Mouse (Mus musculus): ENCODE results near the gene Wdr46.
"Not testable (repeated sequence)": the region's sequence is repeated elsewhere in the genome, so short reads cannot be mapped to it uniquely, and the experiment has no call there.

Gene Wdr46

DNA sequence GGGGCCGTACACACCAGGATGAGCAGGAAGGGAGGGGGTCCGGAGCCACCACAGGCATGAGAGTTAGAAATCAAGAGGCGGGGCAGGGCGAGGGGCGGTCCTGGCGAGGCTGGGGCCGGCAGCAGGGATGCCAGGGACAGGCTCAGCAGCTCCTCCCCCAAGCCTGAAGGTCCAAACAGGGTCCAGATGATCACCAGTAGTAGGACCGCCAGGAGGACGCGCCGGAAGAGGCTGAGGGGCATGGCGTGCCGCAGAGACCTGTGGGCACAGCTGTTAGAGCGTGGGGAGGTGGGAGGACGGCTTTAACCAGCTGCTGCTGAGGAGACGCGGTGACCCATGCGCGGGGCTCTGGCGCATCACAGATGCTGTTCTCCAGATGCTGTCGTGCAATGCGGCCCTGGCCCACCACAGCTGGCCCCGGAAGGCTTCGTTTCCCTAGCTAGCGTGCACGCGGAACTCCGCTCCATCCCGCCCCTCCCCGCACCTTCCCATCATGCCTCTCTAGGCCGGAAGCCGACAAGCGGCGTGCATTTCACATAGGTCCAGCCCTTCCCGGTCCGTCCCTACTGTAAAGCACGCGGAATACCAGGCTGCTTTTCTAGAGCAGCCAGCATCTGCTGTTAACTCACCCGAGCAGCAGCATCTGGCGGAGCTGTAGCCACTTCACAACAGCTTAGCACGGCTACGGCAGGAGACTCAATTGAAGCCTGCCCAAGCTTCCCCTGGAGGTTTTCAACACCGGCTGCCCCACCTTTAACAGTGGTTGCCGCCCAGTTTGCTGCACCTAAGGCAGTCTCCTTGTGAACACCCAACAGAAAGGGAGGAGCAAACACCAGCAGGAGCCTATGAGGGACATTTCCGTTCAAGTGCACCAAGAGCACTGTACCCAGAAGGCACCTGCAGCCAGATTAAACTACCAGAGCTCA, 10.8 kb downstream of the Wdr46 start, which contains the start of gene B3galt4:
Gene B3galt4 (minus strand): TSS at position 468 of the 926 bp plus-strand sequence.
- in situ Hi-C loops (cut with MboI; ENCODE audit: low sequenced_read_pairs): no loop called here

DNA sequence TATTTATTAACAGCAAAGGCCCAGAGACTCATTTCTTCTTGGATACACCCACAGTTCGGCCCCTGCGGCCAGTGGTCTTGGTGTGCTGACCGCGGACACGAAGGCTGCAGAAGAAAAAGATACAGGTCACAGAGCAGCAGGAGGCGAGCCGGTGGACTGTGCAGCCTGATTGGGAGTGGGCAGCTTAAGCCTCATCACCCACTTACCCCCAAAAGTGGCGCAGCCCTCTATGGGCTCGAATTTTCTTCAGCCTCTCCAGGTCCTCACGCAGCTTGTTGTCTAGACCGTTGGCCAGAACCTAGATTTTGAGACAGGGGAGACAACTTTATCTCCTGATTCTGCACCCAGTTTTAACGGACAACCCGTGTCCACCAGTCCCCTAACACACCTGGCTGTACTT, 11.6 kb downstream of the Wdr46 start:
- in situ Hi-C loops (cut with MboI; ENCODE audit: low sequenced_read_pairs): not testable (repeated sequence)

DNA sequence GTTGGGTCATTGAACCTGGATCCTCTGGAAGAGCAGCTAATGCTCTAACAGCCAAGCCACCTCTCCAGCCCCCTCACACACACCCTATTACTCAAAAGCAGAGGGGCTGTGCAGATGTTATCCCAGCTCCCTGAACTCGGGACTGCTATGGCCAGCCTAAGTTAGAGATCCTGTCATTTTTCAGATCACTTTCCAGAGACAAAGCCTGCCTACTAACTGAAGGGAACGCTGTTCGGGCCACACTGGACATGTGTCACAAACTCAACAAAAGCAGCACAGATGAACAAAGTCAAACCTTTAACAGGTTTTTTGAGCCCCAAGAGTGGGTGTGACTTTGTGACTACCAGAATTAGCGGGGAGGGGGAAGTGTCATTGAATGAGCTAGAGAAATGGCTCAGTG, 12.4 kb downstream of the Wdr46 start:
- in situ Hi-C loops (cut with MboI; ENCODE audit: low sequenced_read_pairs): no loop called here

DNA sequence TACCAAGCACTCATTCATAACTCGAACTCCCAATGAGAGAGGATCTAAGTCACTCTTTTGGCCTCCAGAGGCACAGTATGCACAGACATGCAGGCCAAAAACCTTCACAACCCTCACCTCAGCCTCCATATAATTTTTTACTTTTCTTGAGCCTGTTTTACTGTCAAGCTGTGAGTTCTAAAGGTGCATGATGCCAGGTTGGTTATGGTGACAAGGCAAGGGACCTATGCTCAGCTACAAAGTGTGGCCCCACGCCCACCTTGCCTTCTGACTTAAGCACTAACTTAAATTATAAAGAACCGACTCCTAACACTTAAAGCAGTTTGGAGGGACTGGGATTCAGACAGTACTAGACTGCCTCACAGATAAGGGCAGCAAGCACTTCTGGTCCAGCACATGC, 12.8 kb downstream of the Wdr46 start:
- in situ Hi-C loops (cut with MboI; ENCODE audit: low sequenced_read_pairs): no loop called here

DNA sequence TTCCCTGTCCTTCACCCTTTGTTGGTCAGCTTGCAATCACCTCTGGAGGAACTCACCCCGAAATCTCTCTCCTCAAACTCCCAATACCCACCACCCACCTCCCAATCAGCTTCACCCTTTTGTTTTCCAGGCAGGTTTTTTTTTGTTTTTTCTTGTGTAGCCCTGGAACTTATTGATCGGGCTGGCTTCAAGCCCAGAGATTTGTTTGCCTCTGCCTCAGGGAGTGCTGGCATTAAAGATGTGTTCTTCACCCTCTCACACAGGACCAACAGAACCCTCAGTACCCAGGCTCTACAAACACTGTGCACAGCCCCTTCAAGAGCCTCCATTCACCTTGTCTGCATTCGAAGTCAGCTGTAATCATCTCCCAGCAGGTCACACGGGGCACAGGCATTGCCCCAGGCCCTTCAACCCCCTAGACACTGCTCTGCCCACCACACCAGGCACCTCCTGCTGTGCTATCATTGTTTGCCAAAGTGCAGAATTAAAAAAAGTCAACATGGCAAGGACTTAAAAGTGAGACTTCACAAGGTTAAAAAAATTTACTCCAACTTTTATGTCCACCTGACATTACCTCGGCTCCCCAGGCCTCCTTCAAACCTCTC, 13.6 kb downstream of the Wdr46 start:
- in situ Hi-C loops (cut with MboI; ENCODE audit: low sequenced_read_pairs): no loop called here

DNA sequence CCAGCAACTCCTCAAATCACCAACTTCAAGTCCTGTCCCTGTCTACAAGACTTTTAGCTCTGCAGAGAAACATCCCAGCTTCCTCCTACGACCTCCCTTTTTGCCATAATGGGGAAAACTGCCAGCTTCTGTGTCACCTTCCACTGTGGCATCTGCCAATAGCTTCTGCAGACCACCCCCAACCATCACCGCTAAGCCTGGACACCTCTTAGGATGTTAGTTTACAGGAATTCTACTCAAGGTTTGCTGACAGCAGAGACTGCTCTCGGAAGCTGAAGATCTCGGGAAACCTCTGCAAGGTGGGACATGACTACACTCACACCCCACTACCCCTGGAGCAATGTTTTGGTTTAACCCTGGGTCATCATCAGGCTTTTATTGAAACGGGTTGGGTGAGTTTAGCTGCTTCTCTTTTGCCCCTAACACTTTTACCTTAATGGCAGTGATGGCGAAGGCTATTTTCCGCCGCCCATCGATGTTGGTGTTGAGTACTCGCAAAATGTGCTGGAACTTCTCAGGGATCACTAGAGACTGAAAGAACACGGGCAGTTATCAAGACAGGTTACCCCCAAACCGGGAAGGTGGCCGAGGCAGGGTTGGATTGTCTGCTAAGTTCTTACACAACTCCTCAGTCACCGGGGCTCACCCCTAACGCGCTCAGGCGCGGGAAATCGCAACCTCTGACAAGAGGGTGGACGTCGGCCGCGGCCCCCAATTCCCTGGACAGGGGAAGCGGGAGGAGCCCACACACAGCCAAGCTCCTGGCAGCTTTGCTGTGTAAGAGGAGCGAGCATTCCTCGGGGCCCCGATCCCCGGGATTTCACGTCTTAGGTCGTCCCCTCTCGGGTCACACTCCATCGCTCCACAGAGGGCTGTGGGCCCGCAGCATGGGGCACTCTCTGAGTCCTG, 14.4 kb downstream of the Wdr46 start:
- in situ Hi-C loops (cut with MboI; ENCODE audit: low sequenced_read_pairs): no loop called here

DNA sequence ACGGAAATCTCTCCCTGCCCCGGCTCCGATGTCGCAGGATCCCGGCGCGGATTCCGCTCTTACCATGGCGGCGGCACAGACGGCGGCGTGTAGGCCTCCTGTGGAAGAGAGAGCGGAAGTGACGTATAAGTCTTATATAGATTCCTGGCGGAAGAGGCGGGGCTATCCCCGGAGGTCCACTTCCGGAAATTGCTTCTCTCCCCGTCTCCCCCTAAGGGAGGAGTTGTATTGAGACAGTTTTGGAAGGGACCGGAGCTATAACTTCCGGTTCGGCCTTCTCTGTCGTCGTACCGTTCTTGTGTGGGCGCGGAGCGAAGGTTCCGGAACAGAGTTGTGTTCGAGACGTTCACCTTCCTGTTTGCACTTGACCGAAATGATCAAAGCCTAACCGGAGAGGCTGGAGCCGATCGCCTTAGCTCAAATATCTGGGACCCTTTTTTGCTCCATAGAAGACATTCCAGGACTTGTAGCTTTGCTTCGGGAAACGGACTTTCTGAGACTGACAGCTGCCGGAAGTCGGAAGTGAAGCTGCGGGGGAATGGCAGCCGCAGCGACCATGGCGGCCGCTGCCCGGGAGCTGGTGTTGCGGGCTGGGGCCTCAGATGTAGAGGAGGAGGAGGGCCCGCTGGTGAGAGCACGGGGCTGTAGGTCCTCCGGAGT, 15.2 kb downstream of the Wdr46 start, which contains the start of the genes Vps52 and Rps18:
Gene Vps52 (plus strand): TSS at position 258 of the 660 bp plus-strand sequence.
Gene Rps18 (minus strand): TSS at position 447 of the 660 bp plus-strand sequence.
- in situ Hi-C loops (cut with MboI; ENCODE audit: low sequenced_read_pairs): no loop called here

DNA sequence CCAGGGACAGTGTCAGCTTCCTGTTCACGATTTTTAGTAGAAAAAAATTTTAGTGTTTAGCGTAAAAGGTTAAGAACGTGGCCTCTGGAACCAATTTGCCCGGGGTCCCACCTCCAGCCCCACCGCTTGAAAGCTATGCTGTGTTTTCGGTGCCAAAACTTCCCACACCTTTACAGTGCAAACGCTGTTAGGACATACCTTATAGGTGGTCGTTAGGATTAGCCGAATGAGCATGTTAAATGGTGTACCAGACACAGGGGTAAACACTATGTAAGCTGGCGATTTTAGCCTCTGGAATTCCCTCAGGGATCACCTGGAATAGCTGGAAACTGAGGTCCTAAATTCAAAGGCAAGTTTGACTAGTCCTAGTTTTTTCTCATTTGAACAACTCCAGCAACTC, 15.9 kb downstream of the Wdr46 start:
- in situ Hi-C loops (cut with MboI; ENCODE audit: low sequenced_read_pairs): no loop called here

DNA sequence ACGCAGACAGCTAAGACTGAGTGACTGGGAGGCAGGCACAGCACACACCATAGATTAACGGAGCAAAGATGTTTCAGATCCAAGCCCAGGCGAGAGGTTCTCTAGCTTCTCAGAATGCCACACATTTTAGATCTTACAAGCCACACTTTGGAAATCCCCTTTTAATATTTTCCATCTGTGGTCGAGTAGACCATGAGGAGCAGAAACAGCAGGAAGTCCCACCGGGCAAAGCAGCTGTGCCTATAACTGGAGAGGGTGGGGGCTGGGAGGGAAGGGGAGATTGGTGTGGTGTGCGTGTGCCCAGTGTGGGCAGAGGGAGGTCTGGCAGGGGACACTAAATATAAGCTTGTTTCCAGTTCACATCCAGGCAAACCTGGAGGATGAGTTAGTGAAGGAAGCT, 17.0 kb downstream of the Wdr46 start:
- in situ Hi-C loops (cut with MboI; ENCODE audit: low sequenced_read_pairs): no loop called here

DNA sequence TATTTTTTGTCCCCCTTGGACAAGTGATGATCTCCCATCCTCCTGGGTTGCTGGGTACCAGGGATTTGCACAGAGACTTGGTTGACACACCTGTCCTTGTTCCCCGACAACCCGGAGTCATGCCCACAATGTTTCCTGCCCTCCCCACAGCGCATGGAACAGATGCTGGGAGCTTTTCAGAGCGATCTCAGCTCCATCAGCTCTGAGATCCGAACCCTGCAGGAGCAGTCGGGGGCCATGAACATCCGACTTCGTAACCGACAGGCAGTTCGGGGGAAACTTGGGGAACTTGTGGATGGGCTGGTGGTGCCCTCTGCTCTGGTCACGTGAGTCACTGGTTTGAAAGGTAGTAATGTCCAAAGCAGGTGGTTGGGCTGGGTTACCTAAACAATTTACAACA, 18.0 kb downstream of the Wdr46 start:
- in situ Hi-C loops (cut with MboI; ENCODE audit: low sequenced_read_pairs): no loop called here

DNA sequence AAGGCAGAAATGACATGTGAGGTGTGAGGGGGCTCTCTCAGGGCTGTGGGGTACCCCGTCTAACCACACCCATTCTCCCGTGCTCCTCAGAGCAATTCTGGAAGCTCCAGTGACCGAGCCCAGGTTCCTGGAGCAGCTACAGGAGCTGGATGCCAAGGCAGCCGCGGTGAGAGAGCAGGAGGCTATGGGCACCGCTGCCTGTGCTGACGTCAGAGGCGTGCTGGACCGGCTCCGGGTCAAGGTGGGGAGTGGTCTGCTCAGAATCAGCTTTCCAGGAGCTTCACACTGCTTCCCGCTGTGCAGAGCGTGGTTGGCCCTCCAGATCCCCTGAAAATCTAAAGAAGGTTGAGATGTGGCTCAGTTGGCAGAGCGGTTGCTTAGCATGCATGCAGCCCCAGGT, 18.7 kb downstream of the Wdr46 start:
- in situ Hi-C loops (cut with MboI; ENCODE audit: low sequenced_read_pairs): no loop called here

DNA sequence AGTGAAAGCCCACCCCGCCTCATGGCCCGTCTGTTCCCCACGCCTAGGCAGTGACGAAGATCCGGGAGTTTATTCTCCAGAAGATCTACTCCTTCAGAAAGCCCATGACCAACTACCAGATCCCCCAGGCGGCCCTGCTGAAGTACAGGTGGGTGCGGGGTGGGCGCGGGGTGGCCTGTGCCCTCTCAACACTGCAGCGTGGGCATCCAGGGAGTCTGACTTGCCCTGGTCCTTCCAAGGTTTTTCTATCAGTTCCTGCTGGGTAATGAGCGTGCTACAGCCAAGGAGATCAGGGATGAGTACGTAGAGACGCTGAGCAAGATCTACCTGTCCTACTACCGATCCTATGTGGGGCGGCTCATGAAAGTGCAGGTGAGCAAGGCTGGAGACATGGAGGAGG, 19.5 kb downstream of the Wdr46 start:
- in situ Hi-C loops (cut with MboI; ENCODE audit: low sequenced_read_pairs): no loop called here

DNA sequence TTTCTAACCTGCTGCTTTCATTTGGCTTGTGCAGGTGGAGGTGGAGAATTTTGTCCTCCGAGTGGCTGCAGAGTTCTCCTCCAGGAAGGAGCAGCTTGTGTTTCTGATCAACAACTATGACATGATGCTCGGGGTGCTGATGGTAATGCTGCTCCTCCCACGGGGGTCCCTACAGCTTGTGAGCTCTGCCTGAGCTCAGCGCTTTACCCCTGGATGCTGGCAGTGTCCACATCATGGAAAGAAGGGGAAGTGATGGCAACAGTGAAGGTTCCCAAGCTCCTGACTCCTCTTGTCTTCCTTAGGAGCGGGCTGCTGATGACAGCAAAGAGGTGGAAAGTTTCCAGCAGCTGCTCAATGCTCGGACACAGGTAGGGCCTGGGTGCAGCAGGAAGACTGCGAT, 22.4 kb downstream of the Wdr46 start:
- in situ Hi-C loops (cut with MboI; ENCODE audit: low sequenced_read_pairs): no loop called here

DNA sequence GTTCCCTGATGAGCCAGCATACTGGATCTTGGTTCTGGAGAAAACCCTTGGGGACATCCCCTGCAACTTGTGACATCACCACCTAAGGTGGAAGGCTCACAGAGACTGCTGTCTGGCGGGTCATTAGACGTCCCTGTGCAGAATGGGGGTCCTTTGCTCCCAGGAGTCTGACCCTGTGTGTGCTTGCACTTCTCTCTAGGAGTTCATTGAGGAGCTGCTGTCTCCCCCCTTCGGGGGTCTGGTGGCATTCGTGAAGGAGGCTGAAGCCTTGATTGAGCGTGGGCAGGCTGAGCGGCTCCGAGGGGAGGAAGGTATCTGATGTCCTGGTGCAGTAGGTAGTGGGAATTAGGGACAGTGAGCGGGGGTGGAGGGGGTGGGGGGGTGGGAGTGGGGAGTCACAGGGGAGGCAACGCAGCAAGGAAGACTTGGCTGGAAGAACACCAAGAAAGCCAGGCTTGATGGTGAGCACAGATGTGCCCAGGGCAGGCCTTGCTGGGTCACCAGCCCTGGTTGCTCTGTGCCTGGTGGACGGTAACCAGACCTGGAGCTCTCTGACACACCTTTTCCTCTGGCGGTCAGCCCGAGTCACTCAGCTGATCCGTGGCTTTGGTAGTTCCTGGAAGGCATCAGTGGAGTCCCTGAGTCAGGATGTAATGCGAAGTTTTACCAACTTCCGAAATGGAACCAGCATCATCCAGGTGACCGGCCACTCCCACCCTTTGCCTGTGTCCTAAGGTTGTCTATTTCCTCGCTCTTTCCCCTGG, 24.8 kb downstream of the Wdr46 start:
- in situ Hi-C loops (cut with MboI; ENCODE audit: low sequenced_read_pairs): loop anchor here (5.0 kb wide), 1 partner anchor 1337 kb away; no protein-coding TSS in a partner anchor

DNA sequence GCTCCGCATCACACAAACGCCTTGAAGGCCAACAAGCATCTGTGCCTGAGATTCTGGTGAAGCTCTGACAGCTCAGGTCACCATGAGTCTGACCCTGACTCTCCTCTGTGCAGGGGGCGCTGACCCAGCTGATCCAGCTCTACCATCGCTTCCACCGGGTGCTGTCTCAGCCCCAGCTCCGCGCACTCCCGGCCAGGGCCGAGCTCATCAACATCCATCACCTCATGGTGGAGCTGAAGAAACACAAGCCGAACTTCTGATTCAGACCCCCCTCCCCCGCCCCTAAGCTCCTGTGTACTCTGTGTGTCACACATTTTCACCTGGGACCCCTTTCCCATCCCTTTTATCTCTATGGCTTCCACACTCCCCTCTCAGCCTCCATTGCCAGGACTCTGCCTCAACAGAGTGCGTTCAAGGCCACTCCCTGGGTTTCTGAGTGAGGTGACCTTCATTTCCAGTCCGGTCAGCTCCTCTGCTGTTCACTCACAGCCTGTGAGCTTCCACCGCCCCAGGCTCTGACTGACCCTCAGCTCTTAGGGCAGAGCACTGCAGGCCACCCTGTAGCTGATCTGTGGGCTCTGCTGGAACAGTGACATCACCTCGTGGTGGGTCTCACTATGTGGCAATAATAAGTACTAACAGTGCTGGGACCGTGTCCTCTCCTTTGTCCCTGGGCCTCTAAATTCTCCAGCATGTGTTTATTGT, 25.5 kb downstream of the Wdr46 start:
- in situ Hi-C loops (cut with MboI; ENCODE audit: low sequenced_read_pairs): loop anchor here (5.0 kb wide), 1 partner anchor 1336 kb away; no protein-coding TSS in a partner anchor

DNA sequence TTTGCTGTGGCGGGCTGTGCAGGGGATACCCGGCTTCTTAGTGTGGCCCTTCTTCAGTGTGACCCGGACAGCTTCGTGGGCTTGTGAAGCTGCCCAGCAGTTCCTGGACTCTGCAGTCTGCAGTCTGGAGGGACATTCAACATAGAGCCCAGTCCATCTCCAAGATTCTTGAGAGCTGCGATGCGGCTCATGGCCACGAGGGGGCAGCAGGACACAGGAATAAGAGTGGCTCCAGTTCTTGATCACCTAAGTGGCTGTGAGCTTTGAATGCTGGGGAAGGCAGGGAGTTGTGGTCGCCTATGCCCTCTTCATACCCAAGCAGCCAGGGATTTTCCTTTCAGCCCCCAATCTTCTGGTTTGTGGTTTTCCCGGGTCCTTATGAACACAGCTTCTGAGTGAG, 28.0 kb downstream of the Wdr46 start:
- in situ Hi-C loops (cut with MboI; ENCODE audit: low sequenced_read_pairs): loop anchor here (5.0 kb wide), 1 partner anchor 1334 kb away; no protein-coding TSS in a partner anchor

DNA sequence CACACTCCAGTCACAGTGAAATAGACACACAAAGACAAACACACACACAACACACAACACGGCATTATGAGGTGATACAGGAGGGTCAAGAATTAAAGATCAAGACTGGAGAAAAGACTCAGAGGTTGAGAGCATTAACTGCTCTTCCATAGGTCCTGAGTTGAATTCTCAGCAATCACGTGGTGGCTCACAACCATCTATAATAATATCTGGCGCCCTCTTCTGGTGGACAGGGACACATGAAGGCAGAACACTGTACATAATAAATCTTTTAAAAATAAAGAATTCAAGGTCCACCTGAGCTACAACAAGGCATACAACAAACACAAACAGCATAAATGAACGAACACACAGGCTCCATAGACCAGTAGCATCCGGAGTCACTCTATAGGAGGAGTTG, 28.5 kb downstream of the Wdr46 start:
- in situ Hi-C loops (cut with MboI; ENCODE audit: low sequenced_read_pairs): loop anchor here (5.0 kb wide), 1 partner anchor 1333 kb away; no protein-coding TSS in a partner anchor

DNA sequence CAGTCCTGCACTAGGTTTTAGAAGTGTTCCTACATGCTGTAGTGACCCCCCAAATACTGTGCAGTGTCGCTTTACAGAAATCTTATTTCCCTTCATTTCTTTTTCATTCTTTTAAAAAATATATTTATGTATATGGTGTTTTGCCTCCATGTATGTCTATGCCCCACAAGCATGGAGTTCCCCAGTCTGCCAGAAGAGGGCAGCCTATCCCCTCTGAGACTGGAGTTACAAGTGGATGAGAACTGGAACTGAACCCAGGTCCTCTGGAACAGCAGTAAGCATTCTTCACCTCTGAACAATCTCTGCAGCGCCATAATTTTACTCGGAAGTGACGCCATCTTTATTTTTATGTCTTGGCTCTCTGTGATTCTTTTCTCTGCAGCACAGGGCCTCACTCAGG, 28.9 kb downstream of the Wdr46 start:
- in situ Hi-C loops (cut with MboI; ENCODE audit: low sequenced_read_pairs): loop anchor here (5.0 kb wide), 1 partner anchor 1333 kb away; no protein-coding TSS in a partner anchor

DNA sequence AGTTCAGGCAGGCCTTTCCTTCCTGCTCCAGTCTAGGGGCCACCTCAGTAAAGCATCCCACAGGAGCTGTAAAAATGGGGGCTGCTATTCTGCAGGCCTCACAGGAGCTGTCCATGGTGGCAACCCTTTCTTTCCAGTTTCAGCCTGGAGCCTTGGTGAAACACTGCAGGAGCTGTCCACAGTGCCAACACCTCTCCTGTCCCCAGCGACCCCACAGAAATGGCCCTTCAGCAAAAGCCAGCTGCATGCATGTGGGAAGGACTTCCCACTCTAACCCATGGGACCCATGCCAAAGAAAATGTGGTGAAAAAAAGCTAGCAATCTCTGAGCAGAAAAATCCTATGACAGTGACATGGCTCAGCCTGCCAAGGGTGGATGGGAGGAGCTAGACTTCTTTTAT, 32.2 kb downstream of the Wdr46 start:
- in situ Hi-C loops (cut with MboI; ENCODE audit: low sequenced_read_pairs): loop anchor here (5.0 kb wide), 1 partner anchor 1300 kb away; no protein-coding TSS in a partner anchor

All from CH12F3 (cell line).